Mouse (Mus musculus) embryonic facial prominence, embryonic 15.5 days (tissue): Measurements from ENCODE around the gene Zik1. TPM values are rescaled to one million over a fixed set of nuclear protein-coding genes. Genes with fewer than 3 reads are reported as not detected.

Experiments used
- ATAC-seq: fragments of 200-750 bp; cut with Nextera tagmentation; 2 replicates; pipeline ENCODE4 v1.8.0; 2017; ENCODE audit warnings: low read depth, moderate TSS enrichment; ENCODE audit not compliant: insufficient number of reproducible peaks, low FRiP score, low TSS enrichment
- H3K27ac ChIP-seq: fragments of 300-500 bp; sonication (generic); replicated peaks from 2 replicates; pipeline ENCODE4 v1.5.1; 2015; ENCODE audit warnings: mild to moderate bottlenecking, inconsistent platforms
- H3K27me3 ChIP-seq: fragments of 300-500 bp; sonication (generic); 2 replicates; pipeline ENCODE4 v1.6.1; 2015; ENCODE audit warnings: inconsistent platforms
- H3K36me3 ChIP-seq: fragments of 300-500 bp; sonication (generic); 2 replicates; pipeline ENCODE4 v1.6.1; 2015; ENCODE audit warnings: mild to moderate bottlenecking, inconsistent platforms
- H3K4me1 ChIP-seq: fragments of 300-500 bp; sonication (generic); 2 replicates; pipeline ENCODE4 v1.6.1; 2015; ENCODE audit warnings: inconsistent platforms
- H3K4me2 ChIP-seq: fragments of 300-500 bp; sonication (generic); replicated peaks from 2 replicates; pipeline ENCODE4 v1.6.1; 2015; ENCODE audit warnings: mild to moderate bottlenecking, inconsistent platforms
- H3K4me3 ChIP-seq: fragments of 300-500 bp; sonication (generic); replicated peaks from 2 replicates; pipeline ENCODE4 v1.5.1; 2015; ENCODE audit warnings: mild to moderate bottlenecking, inconsistent platforms
- H3K9ac ChIP-seq: fragments of 300-500 bp; sonication (generic); 2 replicates; pipeline ENCODE4 v1.6.1; 2015; ENCODE audit warnings: inconsistent platforms
- H3K9me3 ChIP-seq: fragments of 300-500 bp; sonication (generic); replicated peaks from 2 replicates; pipeline ENCODE4 v1.6.1; 2016; ENCODE audit warnings: inconsistent platforms
- WGBS: fragments of 180-500 bp; shearing (Covaris S2); methylation state at CpG from one replicate; pipeline ENCODE4 v1.1.7; 2015; 5-methylcytosine and 5-hydroxymethylcytosine counted together
- polyA plus RNA-seq: library from polyadenylated mRNA; unstranded; fragments of >200 nt; fragmentation: Nextera tagmentation; extraction: Ambion mirVana; gene quantifications from 2 replicates; pipeline ENCODE4 v1.2.1, GENCODE M21; 2015

The Zik1 gene
- 11.3 TPM in 2 replicates for polyA plus RNA-seq

DNA sequence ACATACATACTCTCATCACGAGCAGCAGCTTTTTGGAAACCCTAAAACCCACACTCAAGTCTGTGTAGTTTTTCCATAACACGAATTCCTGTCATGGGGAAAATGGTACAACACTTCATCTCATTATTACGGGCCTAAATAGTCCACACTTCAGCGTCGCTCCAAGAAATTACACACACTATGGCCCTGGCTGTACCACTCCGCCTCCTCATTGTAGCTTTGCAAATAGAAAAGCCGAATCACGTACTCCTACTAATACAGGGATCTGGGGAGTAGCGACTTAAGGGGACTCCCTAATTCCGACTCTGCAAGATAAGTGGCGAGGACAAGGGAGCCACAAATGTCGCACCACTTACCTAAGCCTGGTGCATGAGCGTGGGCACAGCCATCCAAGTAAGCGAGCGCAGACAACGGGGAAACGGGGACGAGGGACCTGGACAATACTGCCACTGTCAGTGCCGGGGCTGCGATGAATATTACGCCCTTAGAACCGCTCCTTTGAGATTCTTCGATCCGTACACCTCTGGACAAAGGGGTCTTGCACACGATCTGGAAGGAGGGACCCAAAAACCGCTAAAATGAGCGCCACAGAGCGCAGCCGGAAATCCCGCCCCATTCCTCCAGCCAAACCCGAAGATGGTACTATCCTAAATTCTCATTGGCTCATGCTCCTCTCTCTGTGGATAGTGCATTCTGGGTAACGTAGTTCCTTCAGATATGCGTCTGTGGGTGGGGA lies at the start of gene Zik1:
TSS of gene Zik1 (minus strand) at position 609 of the 736 bp plus-strand sequence.
- H3K27me3 ChIP-seq = no peaks in the 10 kb centered on the region
- H3K9ac ChIP-seq = peak within 1 kb of the TSS; percentile 70
- ATAC-seq = peak; percentile 94
- peak within 1 kb of the TSS; percentile 68 for H3K4me3 ChIP-seq
- H3K4me1 ChIP-seq = peaks cover 10% of the 10 kb centered on the region; the same call in 1 of the 2 replicates
- H3K27ac ChIP-seq = no peak within 1 kb of the TSS
- no peaks in the 10 kb centered on the region for H3K9me3 ChIP-seq
- peak within 1 kb of the TSS; percentile 58 for H3K4me2 ChIP-seq
- 1% methylated on average over 33 of the region's 33 CpGs for WGBS
- peaks cover 29% of the 10 kb centered on the region for H3K36me3 ChIP-seq

DNA sequence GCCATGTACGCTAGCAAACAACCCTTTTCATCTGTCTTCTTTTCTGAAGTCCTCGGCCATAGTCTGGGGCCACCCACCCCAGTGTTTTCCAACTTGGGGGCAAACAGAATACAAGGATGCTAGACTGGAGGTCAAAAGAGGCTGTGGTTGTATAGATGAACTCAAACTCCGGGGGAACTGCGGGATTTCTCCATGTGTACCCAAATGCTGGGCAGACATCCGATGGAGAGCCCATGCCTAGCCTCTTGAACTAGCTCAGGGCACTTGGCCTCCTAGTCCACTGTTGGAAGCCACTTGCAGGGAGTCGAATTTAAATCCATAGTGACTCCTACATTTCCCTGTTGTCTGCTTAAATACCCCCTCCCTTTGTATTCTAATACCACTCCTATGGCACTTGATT lies 384 bp upstream of the Zik1 start:
- H3K27ac ChIP-seq = no peak overlapping the region
- H3K36me3 ChIP-seq = peaks cover 23% of the 10 kb centered on the region
- peak overlapping the region; percentile 58 for H3K4me2 ChIP-seq
- ATAC-seq = peak; percentile 20; the same call in 1 of the 2 replicates
- peak overlapping the region; percentile 68 for H3K4me3 ChIP-seq
- no peaks in the 10 kb centered on the region for H3K9me3 ChIP-seq
- 32% methylated on average over 6 of the region's 6 CpGs for WGBS
- H3K27me3 ChIP-seq = no peaks in the 10 kb centered on the region
- H3K9ac ChIP-seq = no peak overlapping the region
- H3K4me1 ChIP-seq = peaks cover 10% of the 10 kb centered on the region; the same call in 1 of the 2 replicates

DNA sequence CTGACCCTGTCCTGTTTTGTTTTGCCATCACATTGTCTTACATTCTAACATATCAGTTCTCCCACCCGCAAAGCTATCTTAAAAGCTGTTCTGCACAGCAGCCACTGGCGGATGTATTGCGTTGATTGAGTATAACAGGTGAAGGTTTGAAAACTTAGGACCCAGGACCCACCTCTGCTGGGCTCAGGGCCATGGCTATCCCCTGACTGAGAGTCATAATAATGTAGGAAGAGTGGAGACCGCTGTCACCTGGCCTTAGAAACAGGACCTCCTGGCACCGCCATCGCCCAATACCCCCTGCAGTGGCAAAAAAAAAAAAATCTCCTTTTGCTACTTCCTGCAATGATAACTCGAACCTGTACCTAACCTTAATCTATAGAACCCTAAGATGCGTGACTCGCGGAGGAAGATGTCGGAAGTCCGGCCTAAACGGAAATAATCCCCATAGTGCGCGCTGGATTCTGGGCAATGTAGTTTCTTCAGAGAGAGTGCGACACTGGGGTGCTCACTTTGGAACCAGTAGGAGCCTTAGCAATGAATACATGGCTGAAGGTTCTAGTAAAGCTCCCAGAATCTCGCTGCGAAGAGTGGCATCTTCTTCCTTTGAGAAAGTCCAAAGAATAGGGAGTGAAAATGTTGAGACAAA lies 14.5 kb downstream of the Zik1 start:
- H3K9me3 ChIP-seq = no peaks in the 10 kb centered on the region
- peak overlapping the region; percentile 17 for H3K4me3 ChIP-seq
- no peaks in the 10 kb centered on the region for H3K4me1 ChIP-seq
- no peak overlapping the region for H3K9ac ChIP-seq
- no peaks in the 10 kb centered on the region for H3K27me3 ChIP-seq
- 55% methylated on average over 18 of the region's 18 CpGs for WGBS
- no peaks in the 10 kb centered on the region for H3K36me3 ChIP-seq
- H3K4me2 ChIP-seq = 0 out of 2 replicates have a peak overlapping the region, but pooled peaks have one; percentile 8
- ATAC-seq = no peak
- H3K27ac ChIP-seq = no peak overlapping the region

DNA sequence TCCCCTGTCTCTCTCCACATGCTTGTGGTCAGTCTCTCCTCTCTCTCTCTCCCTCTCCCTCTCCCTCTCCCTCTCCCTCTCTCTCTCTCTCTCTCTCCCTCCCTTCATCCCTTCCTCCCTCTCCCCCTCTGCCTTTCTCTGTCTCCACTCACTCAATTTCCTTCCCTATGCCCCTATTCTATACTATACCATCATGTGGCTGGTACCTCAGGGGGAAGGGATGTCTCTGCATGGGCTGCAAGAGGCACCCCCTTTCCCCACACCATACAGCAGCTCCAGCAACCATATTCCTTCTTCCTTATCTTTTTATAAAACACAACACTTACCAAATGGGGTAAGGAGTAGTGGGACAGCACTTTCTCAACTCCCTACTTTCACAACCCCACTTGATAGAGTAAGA lies 15.4 kb downstream of the Zik1 start:
- H3K9me3 ChIP-seq = no peaks in the 10 kb centered on the region
- H3K36me3 ChIP-seq = no peaks in the 10 kb centered on the region
- no peaks in the 10 kb centered on the region for H3K27me3 ChIP-seq
- no peak for ATAC-seq
- H3K9ac ChIP-seq = no peak overlapping the region
- H3K4me2 ChIP-seq = no peak overlapping the region
- H3K27ac ChIP-seq = no peak overlapping the region
- H3K4me3 ChIP-seq = no peak overlapping the region
- no peaks in the 10 kb centered on the region for H3K4me1 ChIP-seq

DNA sequence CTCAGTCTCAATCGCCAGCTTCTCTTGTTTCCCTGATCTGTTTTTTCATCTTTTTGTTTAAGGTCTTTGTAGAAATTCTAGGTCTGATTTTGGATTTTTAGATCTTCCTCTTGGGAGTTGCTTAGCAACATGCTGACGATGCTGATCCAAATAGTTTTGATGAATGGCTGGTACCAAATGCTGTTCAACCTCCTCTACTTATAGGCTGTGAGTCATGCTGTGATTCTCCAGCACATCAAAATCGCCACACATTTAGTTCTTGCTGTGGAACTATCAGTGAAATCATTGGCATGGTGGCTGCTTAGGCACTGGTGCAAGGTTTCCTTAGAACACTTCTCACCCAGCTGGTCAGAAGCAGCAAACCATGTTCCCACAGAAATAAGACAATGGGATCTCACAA lies 37.0 kb downstream of the Zik1 start:
- ATAC-seq = no peak
- no peak overlapping the region for H3K27ac ChIP-seq
- no peaks in the 10 kb centered on the region for H3K4me1 ChIP-seq
- H3K27me3 ChIP-seq = no peaks in the 10 kb centered on the region
- H3K9me3 ChIP-seq = no peaks in the 10 kb centered on the region; the same call in 1 of the 2 replicates
- H3K4me2 ChIP-seq = no peak overlapping the region
- H3K4me3 ChIP-seq = no peak overlapping the region
- 69% methylated on average over 3 of the region's 3 CpGs for WGBS
- H3K36me3 ChIP-seq = no peaks in the 10 kb centered on the region
- no peak overlapping the region for H3K9ac ChIP-seq

DNA sequence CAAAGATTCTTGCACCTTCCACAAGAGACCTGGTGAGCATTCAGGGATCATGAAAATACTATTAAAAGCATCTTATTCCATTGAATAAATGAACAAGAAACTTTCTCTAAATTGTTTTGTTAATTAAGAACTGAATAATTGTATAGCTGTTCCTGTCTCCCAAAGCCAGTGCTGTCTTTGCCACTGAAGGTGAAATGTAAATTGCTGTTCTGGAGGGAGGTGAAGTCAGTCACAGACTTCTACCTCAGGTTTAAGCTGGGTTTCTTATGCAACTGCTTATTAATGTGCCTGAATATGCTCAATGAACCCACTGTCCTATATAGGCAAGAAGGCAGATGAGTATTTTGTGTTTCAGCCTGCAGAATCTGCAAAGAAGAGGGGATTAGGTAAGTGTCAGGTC lies 52.2 kb downstream of the Zik1 start, which contains the start of gene Vmn1r67:
TSS of gene Vmn1r67 (plus strand) at position 301 of the 400 bp plus-strand sequence.
- H3K9ac ChIP-seq = no peak within 1 kb of the TSS
- ATAC-seq = no peak
- H3K4me2 ChIP-seq = no peak within 1 kb of the TSS

More for the DNA sequence above, 52.2 kb downstream of the Zik1 start, which contains the start of gene Vmn1r67:
- Histone ChIP-seq H3K27ac (no peak within 1 kb of the TSS), H3K9me3 (no peaks in the 10 kb centered on the region), H3K4me3 (no peak within 1 kb of the TSS), H3K4me1 (no peaks in the 10 kb centered on the region), H3K36me3 (no peaks in the 10 kb centered on the region), H3K27me3 (no peaks in the 10 kb centered on the region)

Other genes starting within 250 kb of the Zik1 start
- 0.05 TPM in 1 of 2 replicates, not detected in the other for gene Vmn1r66, start 217.4 kb downstream of the Zik1 start, polyA plus RNA-seq
- not detected in 2 replicates for gene Vmn1r67, start 52.1 kb downstream of the Zik1 start, polyA plus RNA-seq
- gene Vmn1r68, start 63.1 kb upstream of the Zik1 start, polyA plus RNA-seq = not detected in 2 replicates
- gene Vmn1r69, start 118.3 kb upstream of the Zik1 start, polyA plus RNA-seq = not detected in 2 replicates
- gene Vmn1r70, start 136.1 kb upstream of the Zik1 start, polyA plus RNA-seq = not detected in 2 replicates
- not detected in 2 replicates for gene Nlrp4b, start 192.4 kb upstream of the Zik1 start, polyA plus RNA-seq